In genomic region chr5:143684911-143685390, GRCm38 (mm10) we compare ENCODE assay signal across 12 mouse cellular contexts.
"Had no signal": no experiment of that assay in that cellular context is flagged by ENCODE, and none has a peak within 500 bp of the region (broad histone marks: within the 10 kb centered on the region; RNA-seq: fewer than 3 reads in every experiment).

No protein-coding gene starts in this region.

- H3K27ac ChIP-seq: limb, embryonic 15.5 days; liver, embryonic 14.5 days; midbrain, embryonic 12.5 days; neural tube, embryonic 15.5 days had no signal

- H3K4me2 ChIP-seq: kidney, embryonic 15.5 days; limb, embryonic 15.5 days; midbrain, embryonic 12.5 days; neural tube, embryonic 15.5 days had no signal

- H3K9me3 ChIP-seq: kidney, embryonic 15.5 days; limb, embryonic 15.5 days; midbrain, embryonic 12.5 days; neural tube, embryonic 15.5 days had no signal

- H3K27me3 ChIP-seq: kidney, embryonic 15.5 days; limb, embryonic 15.5 days; midbrain, embryonic 12.5 days; neural tube, embryonic 15.5 days had no signal

- H3K4me3 ChIP-seq: kidney, embryonic 15.5 days; limb, embryonic 15.5 days; midbrain, embryonic 12.5 days; myocyte; neural tube, embryonic 15.5 days had no signal

- H3K9ac ChIP-seq: kidney, embryonic 15.5 days; limb, embryonic 15.5 days; liver, embryonic 14.5 days; midbrain, embryonic 12.5 days; neural tube, embryonic 15.5 days had no signal

- DNase-seq: kidney, postnatal 14 days; lung, adult 18-20 months; lung, postnatal 10 days; right cerebral cortex, adult 18-20 months; right cerebral cortex, postnatal 25 days; thymus, postnatal 4 days had no signal
